Mouse (Mus musculus) forebrain, embryonic 12.5 days (tissue): ENCODE data around the gene Cd93. TPM values are rescaled to one million over a fixed set of nuclear protein-coding genes. Genes with fewer than 3 reads are reported as not detected.

Experiments used
- ATAC-seq: fragments of 200-750 bp; cut with Nextera tagmentation; 2 replicates; pipeline ENCODE4 v1.8.0; 2017; ENCODE audit warnings: moderate TSS enrichment; ENCODE audit not compliant: low FRiP score
- H3K27ac ChIP-seq: fragments of 300-500 bp; sonication (generic); 2 replicates; pipeline ENCODE4 v1.5.1; 2016; ENCODE audit warnings: mild to moderate bottlenecking
- H3K27me3 ChIP-seq: fragments of 300-500 bp; sonication (generic); 2 replicates; pipeline ENCODE4 v1.6.1; 2016; ENCODE audit warnings: mild to moderate bottlenecking
- H3K36me3 ChIP-seq: fragments of 300-500 bp; sonication (generic); replicated peaks from 2 replicates; pipeline ENCODE4 v1.6.1; 2016; ENCODE audit warnings: mild to moderate bottlenecking
- H3K4me1 ChIP-seq: fragments of 300-500 bp; sonication (generic); 2 replicates; pipeline ENCODE4 v1.6.1; 2016
- H3K4me2 ChIP-seq: fragments of 300-500 bp; sonication (generic); 2 replicates; pipeline ENCODE4 v1.6.1; 2016; ENCODE audit warnings: mild to moderate bottlenecking, moderate library complexity
- H3K4me3 ChIP-seq: fragments of 300-500 bp; sonication (generic); replicated peaks from 2 replicates; pipeline ENCODE4 v1.5.1; 2016; ENCODE audit warnings: mild to moderate bottlenecking
- H3K9ac ChIP-seq: fragments of 300-500 bp; sonication (generic); 2 replicates; pipeline ENCODE4 v1.6.1; 2016; ENCODE audit warnings: mild to moderate bottlenecking
- H3K9me3 ChIP-seq: fragments of 300-500 bp; sonication (generic); 2 replicates; pipeline ENCODE4 v1.6.1; 2016
- WGBS: fragments of 180-500 bp; shearing (Covaris S2); methylation state at CpG from one replicate; pipeline ENCODE4 v1.1.7; 2016; 5-methylcytosine and 5-hydroxymethylcytosine counted together
- polyA plus RNA-seq: library from polyadenylated mRNA; unstranded; fragments of >200 nt; fragmentation: Nextera tagmentation; extraction: Ambion mirVana; gene quantifications from 2 replicates; pipeline ENCODE4 v1.2.1, GENCODE M21; 2016

The Cd93 gene
- polyA plus RNA-seq, 1 experiment from 2014 or later: 6.4 TPM

- H3K27ac ChIP-seq: no peak overlapping the region
- H3K36me3 ChIP-seq: no peaks in the 10 kb centered on the region
- peaks cover 28% of the 10 kb centered on the region for H3K4me1 ChIP-seq
- H3K4me3 ChIP-seq: no peak overlapping the region
- H3K4me2 ChIP-seq: peak overlapping the region; percentile 58; the same call in 1 of the 2 replicates
- WGBS: 15% methylated on average over 6 of the region's 6 CpGs
- H3K27me3 ChIP-seq: peaks cover 49% of the 10 kb centered on the region
- H3K9ac ChIP-seq: no peak overlapping the region
- peak; percentile 15; the same call in 1 of the 2 replicates for ATAC-seq
- H3K9me3 ChIP-seq: no peaks in the 10 kb centered on the region
Measured at GRCm38 (mm10) chr2:148408761-148409120, 34.6 kb downstream of the Cd93 start.

- H3K4me2 ChIP-seq: peak within 1 kb of the TSS; percentile 58
- H3K27me3 ChIP-seq: peaks cover 49% of the 10 kb centered on the region
- H3K4me1 ChIP-seq: peaks cover 28% of the 10 kb centered on the region
- peak within 1 kb of the TSS; percentile 37 for H3K4me3 ChIP-seq
- H3K27ac ChIP-seq: no peak within 1 kb of the TSS
- H3K9me3 ChIP-seq: no peaks in the 10 kb centered on the region
- ATAC-seq: peak; percentile 24; the same call in 1 of the 2 replicates
- peak within 1 kb of the TSS; percentile 44 for H3K9ac ChIP-seq
- no peaks in the 10 kb centered on the region for H3K36me3 ChIP-seq
- WGBS: 3% methylated on average over 35 of the region's 35 CpGs
Measured at GRCm38 (mm10) chr2:148407870-148408760, 35.2 kb downstream of the Cd93 start, which contains the start of gene Thbd. Thbd (minus strand) TSS chr2:148408188.

GRCm38 (mm10) chr2:148406971-148407869 is 36.1 kb downstream of the Cd93 start:
- Histone ChIP-seq H3K9ac (peak overlapping the region; percentile 44), H3K36me3 (no peaks in the 10 kb centered on the region), H3K4me2 (peak overlapping the region; percentile 58), H3K27me3 (peaks cover 49% of the 10 kb centered on the region), H3K27ac (no peak overlapping the region), H3K4me1 (peaks cover 28% of the 10 kb centered on the region), H3K4me3 (peak overlapping the region; percentile 37), H3K9me3 (no peaks in the 10 kb centered on the region)
- ATAC-seq: peak; percentile 34; the same call in 1 of the 2 replicates
- 3% methylated on average over 55 of the region's 55 CpGs for WGBS

GRCm38 (mm10) chr2:148406160-148406970 is 37.0 kb downstream of the Cd93 start:
- H3K27ac ChIP-seq: no peak overlapping the region
- peak overlapping the region; percentile 58 for H3K4me2 ChIP-seq
- 0 out of 2 replicates have a peak, but pooled peaks have one; percentile 21 for ATAC-seq
- H3K4me1 ChIP-seq: peaks cover 28% of the 10 kb centered on the region
- H3K4me3 ChIP-seq: peak overlapping the region; percentile 37
- peaks cover 49% of the 10 kb centered on the region for H3K27me3 ChIP-seq
- no peaks in the 10 kb centered on the region for H3K36me3 ChIP-seq
- no peaks in the 10 kb centered on the region for H3K9me3 ChIP-seq
- 9% methylated on average over 34 of the region's 34 CpGs for whole genome bisulfite sequencing
- no peak overlapping the region for H3K9ac ChIP-seq

- 69% methylated on average over 5 of the region's 5 CpGs for WGBS
- ATAC-seq: no peak
Measured at GRCm38 (mm10) chr2:148404906-148405305, 38.5 kb downstream of the Cd93 start.

GRCm38 (mm10) chr2:148402227-148402626 is 41.1 kb downstream of the Cd93 start:
- H3K4me2 ChIP-seq: no peak overlapping the region
- no peaks in the 10 kb centered on the region for H3K36me3 ChIP-seq
- 82% methylated on average over 1 of the region's 1 CpGs for WGBS
- peaks cover 15% of the 10 kb centered on the region for H3K4me1 ChIP-seq
- no peak for ATAC-seq
- no peak overlapping the region for H3K27ac ChIP-seq
- H3K4me3 ChIP-seq: no peak overlapping the region
- H3K9ac ChIP-seq: no peak overlapping the region
- peaks cover 31% of the 10 kb centered on the region for H3K27me3 ChIP-seq
- no peaks in the 10 kb centered on the region for H3K9me3 ChIP-seq

More at GRCm38 (mm10) chr2:148404906-148405305, 38.5 kb downstream of the Cd93 start:
- no peak overlapping the region for H3K4me3 ChIP-seq
- no peak overlapping the region for H3K27ac ChIP-seq
- no peaks in the 10 kb centered on the region for H3K36me3 ChIP-seq
- no peak overlapping the region for H3K4me2 ChIP-seq
- peaks cover 47% of the 10 kb centered on the region for H3K27me3 ChIP-seq
- H3K9me3 ChIP-seq: no peaks in the 10 kb centered on the region
- peaks cover 28% of the 10 kb centered on the region for H3K4me1 ChIP-seq
- H3K9ac ChIP-seq: no peak overlapping the region

GRCm38 (mm10) chr2:148398901-148399685 is 44.3 kb downstream of the Cd93 start:
- no peaks in the 10 kb centered on the region for H3K36me3 ChIP-seq
- H3K9ac ChIP-seq: no peak overlapping the region
- H3K4me2 ChIP-seq: no peak overlapping the region
- H3K9me3 ChIP-seq: no peaks in the 10 kb centered on the region
- ATAC-seq: no peak
- peaks cover 10% of the 10 kb centered on the region; the same call in 1 of the 2 replicates for H3K4me1 ChIP-seq
- no peak overlapping the region for H3K27ac ChIP-seq
- WGBS: 90% methylated on average over 5 of the region's 5 CpGs
- H3K27me3 ChIP-seq: peaks cover 35% of the 10 kb centered on the region
- H3K4me3 ChIP-seq: no peak overlapping the region

GRCm38 (mm10) chr2:148397784-148398100 is 45.6 kb downstream of the Cd93 start:
- WGBS: 94% methylated on average over 1 of the region's 1 CpGs
- Histone ChIP-seq H3K4me2 (no peak overlapping the region), H3K27me3 (peaks cover 44% of the 10 kb centered on the region), H3K4me1 (peaks cover 10% of the 10 kb centered on the region; the same call in 1 of the 2 replicates), H3K9me3 (no peaks in the 10 kb centered on the region), H3K9ac (no peak overlapping the region), H3K27ac (no peak overlapping the region), H3K4me3 (no peak overlapping the region), H3K36me3 (no peaks in the 10 kb centered on the region)
- ATAC-seq: no peak

- Histone ChIP-seq H3K4me2 (no peak overlapping the region), H3K9me3 (no peaks in the 10 kb centered on the region), H3K36me3 (no peaks in the 10 kb centered on the region), H3K4me3 (no peak overlapping the region), H3K27ac (no peak overlapping the region), H3K9ac (no peak overlapping the region), H3K4me1 (peaks cover 10% of the 10 kb centered on the region; the same call in 1 of the 2 replicates), H3K27me3 (peaks cover 44% of the 10 kb centered on the region)
- 74% methylated on average over 11 of the region's 11 CpGs for WGBS
- no peak for ATAC-seq
Measured at GRCm38 (mm10) chr2:148397015-148397783, 46.2 kb downstream of the Cd93 start.

GRCm38 (mm10) chr2:148396209-148396608 is 47.2 kb downstream of the Cd93 start:
- peaks cover 10% of the 10 kb centered on the region; the same call in 1 of the 2 replicates for H3K4me1 ChIP-seq
- H3K4me3 ChIP-seq: no peak overlapping the region
- no peak overlapping the region for H3K4me2 ChIP-seq
- no peaks in the 10 kb centered on the region for H3K9me3 ChIP-seq
- no peak overlapping the region for H3K9ac ChIP-seq
- H3K27ac ChIP-seq: no peak overlapping the region
- H3K36me3 ChIP-seq: no peaks in the 10 kb centered on the region
- 71% methylated on average over 10 of the region's 10 CpGs for WGBS
- peaks cover 44% of the 10 kb centered on the region for H3K27me3 ChIP-seq
- ATAC-seq: no peak
